ENCODE assay signal across 30 mouse cellular contexts in the genomic region with DNA sequence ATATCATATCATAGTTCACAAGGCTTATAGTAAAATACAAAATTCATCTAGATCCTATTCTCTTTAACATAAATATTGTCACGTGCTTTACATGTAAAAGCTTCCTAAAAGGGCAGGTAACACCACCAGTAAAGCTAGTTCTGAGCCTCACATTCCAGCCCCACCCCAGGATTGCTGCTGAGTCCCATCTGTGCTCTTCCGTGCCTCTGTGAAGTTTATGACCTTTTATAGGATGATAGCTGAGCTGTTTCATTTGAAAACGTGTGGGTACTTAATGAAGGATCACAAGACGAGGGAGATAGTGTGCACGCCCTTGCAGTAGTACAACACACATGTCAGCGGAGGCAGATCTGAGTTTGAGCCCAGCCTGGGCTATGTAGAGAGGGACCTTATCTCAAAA. TPM values are rescaled to one million over a fixed set of nuclear protein-coding genes. Genes with fewer than 3 reads are reported as not detected.
A peak's percentile ranks its signal among the peaks of the same experiment; 100 is the strongest.
DNase-seq lines count a peak whose midpoint lies in the region; ATAC-seq lines count a peak whose summit lies in the region.
"Had no signal": no experiment of that assay in that cellular context is flagged by ENCODE, and none has a peak within 500 bp of the region (broad histone marks: within the 10 kb centered on the region; RNA-seq: fewer than 3 reads in every experiment).

No protein-coding gene starts in this region.

- DNase-seq in heart, adult 11 months = peak; percentile 36
- DNase-seq in heart, adult 9 months (ENCODE audit: low spot score in 2 of 2) = no peak
- DNase-seq in R1 (ENCODE audit: low read depth, low spot score) = peak; percentile 58
- no peak for DNase-seq in intestine, embryonic 14.5 days (ENCODE audit: low spot score)
- DNase-seq in thymus, postnatal 0 days (ENCODE audit: low spot score) = no peak
- DNase-seq in left cerebral cortex, adult 9 months (ENCODE audit: low spot score in 2 of 2) = no peak
- DNase-seq in urinary bladder, postnatal 25 days (ENCODE audit: low spot score) = no peak
- DNase-seq: adrenal gland, postnatal 10 days; adrenal gland, postnatal 25 days; B cell, adult 2 months; cerebellum, adult 11 months; cerebellum, adult 18-20 months; cerebellum, adult 8-10 months; cerebellum, adult 9-11 months; cerebellum, postnatal 14 days; cerebellum, postnatal 36 days; embryo, embryonic 11 days had no signal

- no peaks in the 10 kb centered on the region for H3K9me3 ChIP-seq in intestine, embryonic 14.5 days (ENCODE audit: control insufficient read depth, low read length)
- H3K9me3 ChIP-seq in intestine, embryonic 16.5 days (ENCODE audit: control insufficient read depth, low read length) = no peaks in the 10 kb centered on the region
- H3K9me3 ChIP-seq: embryonic facial prominence, embryonic 13.5 days; embryonic facial prominence, embryonic 15.5 days; forebrain, embryonic 10.5 days; forebrain, embryonic 12.5 days; G1E had no signal

- no peak overlapping the region for H3K27ac ChIP-seq in intestine, embryonic 14.5 days (ENCODE audit: low read depth)
- peak overlapping the region; percentile 9; the same call in 1 of the 2 replicates for H3K27ac ChIP-seq in intestine, embryonic 16.5 days (ENCODE audit: low read length)
- H3K27ac ChIP-seq: embryonic facial prominence, embryonic 15.5 days; forebrain, embryonic 10.5 days; forebrain, embryonic 12.5 days had no signal

- H3K4me3 ChIP-seq in intestine, embryonic 14.5 days (ENCODE audit: low read depth, low read length) = no peak overlapping the region
- H3K4me3 ChIP-seq in intestine, embryonic 16.5 days (ENCODE audit: low read length) = no peak overlapping the region
- H3K4me3 ChIP-seq: embryonic facial prominence, embryonic 13.5 days; embryonic facial prominence, embryonic 15.5 days; erythroblast, embryonic 14.5 days; forebrain, embryonic 10.5 days; forebrain, embryonic 12.5 days had no signal

- H3K9ac ChIP-seq in intestine, embryonic 14.5 days (ENCODE audit: low read length) = no peak overlapping the region
- H3K9ac ChIP-seq in intestine, embryonic 16.5 days (ENCODE audit: low read depth, low read length) = no peak overlapping the region
- H3K9ac ChIP-seq: embryonic facial prominence, embryonic 13.5 days; embryonic facial prominence, embryonic 15.5 days; forebrain, embryonic 12.5 days had no signal

- 0 out of 2 replicates have a peak, but pooled peaks have one; percentile 60 for ATAC-seq in intestine, embryonic 14.5 days (replicated peaks; ENCODE audit: low FRiP score, low TSS enrichment, low read depth)
- peak; percentile 93 for ATAC-seq in intestine, embryonic 16.5 days
- ATAC-seq: activated CD4-positive, CD25-positive, alpha-beta regulatory T cell, adult 4 months; CD4-positive, CD25-positive, alpha-beta regulatory T cell, adult 4 months; forebrain, embryonic 14.5 days; forebrain, embryonic 16.5 days; Patski had no signal

- H3K27me3 ChIP-seq in intestine, embryonic 14.5 days (replicated peaks; ENCODE audit: control insufficient read depth, insufficient read depth, low read length) = no peaks in the 10 kb centered on the region
- no peaks in the 10 kb centered on the region for H3K27me3 ChIP-seq in intestine, embryonic 16.5 days (replicated peaks; ENCODE audit: control insufficient read depth, insufficient read depth, low read length)
- H3K27me3 ChIP-seq: CH12.LX; embryonic facial prominence, embryonic 13.5 days; embryonic facial prominence, embryonic 15.5 days; forebrain, embryonic 12.5 days; Patski had no signal

- WGBS in intestine, embryonic 14.5 days = 56% methylated on average over 6 of the region's 6 CpGs
- 48% methylated on average over 6 of the region's 6 CpGs for WGBS in intestine, embryonic 16.5 days

- H3K36me3 ChIP-seq in intestine, embryonic 14.5 days (ENCODE audit: control insufficient read depth, insufficient read depth, low read length) = peaks cover 70% of the 10 kb centered on the region
- H3K36me3 ChIP-seq in intestine, embryonic 16.5 days (ENCODE audit: control insufficient read depth, insufficient read depth, low read length) = peaks cover 21% of the 10 kb centered on the region

- H3K4me1 ChIP-seq in intestine, embryonic 14.5 days (replicated peaks; ENCODE audit: control insufficient read depth, insufficient read depth, low read length) = peaks cover 9% of the 10 kb centered on the region
- peaks cover 16% of the 10 kb centered on the region for H3K4me1 ChIP-seq in intestine, embryonic 16.5 days (ENCODE audit: control insufficient read depth, insufficient read depth, low read length)
- H3K4me1 ChIP-seq: forebrain, embryonic 10.5 days; forebrain, embryonic 12.5 days had no signal

- no peak overlapping the region for H3K4me2 ChIP-seq in intestine, embryonic 14.5 days (ENCODE audit: low read length)
- H3K4me2 ChIP-seq in intestine, embryonic 16.5 days (ENCODE audit: low read depth, low read length) = no peak overlapping the region
- H3K4me2 ChIP-seq: embryonic facial prominence, embryonic 13.5 days; embryonic facial prominence, embryonic 15.5 days; forebrain, embryonic 12.5 days had no signal

RNA-seq across cellular contexts. Expression of a gene that starts 54.7 kb away (rescaled TPM):
- 36.0 and 39.6 TPM in 2 replicates for polyA plus RNA-seq in intestine, embryonic 14.5 days (2014; fragmentation: Nextera tagmentation; extraction: Ambion mirVana)
- 35.6 and 38.5 TPM in 2 replicates for polyA plus RNA-seq in intestine, embryonic 16.5 days (2015; fragmentation: Nextera tagmentation; extraction: Ambion mirVana)
- 46.5 and 47.5 TPM in 2 replicates for polyA plus RNA-seq in thymus, postnatal 0 days (2015; fragmentation: Nextera tagmentation; extraction: Ambion mirVana)

Comparison
In these comparisons a context has a peak if more than half of its experiments do, and no peak if none do; other contexts are left out.
1. DNase-seq: peak in heart, adult 11 months (single experiment) and R1 (single experiment); none in heart, adult 9 months (0 of 2), intestine, embryonic 14.5 days (single experiment), thymus, postnatal 0 days (single experiment), left cerebral cortex, adult 9 months (0 of 2) and urinary bladder, postnatal 25 days (single experiment).